Mouse (Mus musculus) embryonic stem cell, embryonic (primary cell): ENCODE results near the gene Ctnnd2.

Source experiments
- CTCF ChIA-PET, 4 experiments: fragments of 300-600 bp in 2 of 4; fragments of 350-600 bp in 2 of 4; sonication (Branson Sonifier 250); formaldehyde crosslinking; loops; one replicate each; lab custom pipeline; 2022; ENCODE audit warnings: inconsistent platforms in 2 of 4; lab: Charles Lee
- POLR2A ChIA-PET, 4 experiments: fragments of 300-600 bp in 2 of 4; fragments of 350-600 bp in 2 of 4; sonication (Branson Sonifier 250); formaldehyde crosslinking; loops; one replicate each; lab custom pipeline; 2022; ENCODE audit warnings: antibody characterized with exemption in 4 of 4, inconsistent platforms in 1 of 4; lab: Charles Lee

Gene Ctnnd2

DNA sequence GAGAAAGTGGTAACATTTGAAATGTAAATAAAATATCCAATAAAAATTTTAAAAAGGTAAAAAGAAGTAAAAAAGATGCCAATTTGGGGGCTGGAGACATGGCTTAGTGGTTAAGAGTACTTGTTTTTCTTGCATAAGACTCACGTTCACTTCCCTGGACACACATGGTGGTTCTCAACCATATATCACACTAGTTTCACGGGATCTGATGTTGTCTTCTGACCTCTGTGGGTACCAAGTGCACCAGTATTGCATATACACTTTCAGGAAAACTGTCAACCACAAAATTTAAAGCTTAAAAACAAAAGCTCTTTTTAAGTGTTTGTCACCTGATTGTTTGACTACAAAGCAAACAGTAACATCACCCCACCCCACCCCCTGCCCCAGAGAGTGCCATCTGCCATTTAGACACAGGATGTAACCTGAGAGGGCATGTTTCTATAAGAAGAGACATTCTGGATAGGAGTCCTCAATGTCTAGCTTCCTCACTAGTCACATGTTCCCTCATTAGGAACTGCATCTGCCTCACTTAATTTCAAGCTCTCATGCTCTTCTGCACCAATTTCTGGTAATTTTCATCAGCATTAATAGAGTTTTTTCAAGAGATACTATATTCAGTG is 290.5 kb downstream of the Ctnnd2 start:
- POLR2A ChIA-PET = interaction anchor here in 1 of 4 experiments (1.0 kb wide), 1 partner anchor 20 kb away, joined by 3 read pairs; no protein-coding TSS in a partner anchor

DNA sequence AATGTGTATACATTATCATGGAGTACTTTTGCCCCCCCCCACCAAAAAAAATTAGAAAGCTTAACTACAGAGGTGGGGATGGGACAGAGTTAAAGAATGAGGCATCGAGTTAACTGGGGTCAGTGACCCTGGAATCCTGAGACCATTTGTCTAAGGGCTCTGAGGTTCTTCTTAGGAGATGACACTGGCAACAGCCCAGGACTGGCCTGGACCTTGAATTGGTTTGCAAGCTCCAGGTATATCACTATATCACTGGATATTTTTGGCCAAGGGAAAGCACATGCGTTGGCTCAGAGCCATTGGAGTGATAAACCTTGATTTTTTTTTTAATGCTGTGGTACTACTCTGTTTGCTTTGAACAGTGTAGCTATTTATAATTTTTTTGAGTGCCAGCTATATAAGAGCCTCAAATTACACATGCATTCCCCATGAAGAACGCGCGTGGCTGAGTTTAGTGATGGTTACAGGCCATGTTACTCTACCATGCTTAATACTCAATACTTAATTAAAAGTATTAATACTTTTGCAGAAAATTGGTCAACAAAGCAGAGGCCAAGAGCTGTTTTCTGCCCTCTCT is 291.2 kb downstream of the Ctnnd2 start:
- ChIA-PET CTCF (no interaction called here), POLR2A (interaction anchor here in 1 of 4 experiments (1.0 kb wide), 1 partner anchor 19 kb away, joined by 3 read pairs; no protein-coding TSS in a partner anchor)

More for the DNA sequence above, 290.5 kb downstream of the Ctnnd2 start:
- CTCF ChIA-PET = no interaction called here

DNA sequence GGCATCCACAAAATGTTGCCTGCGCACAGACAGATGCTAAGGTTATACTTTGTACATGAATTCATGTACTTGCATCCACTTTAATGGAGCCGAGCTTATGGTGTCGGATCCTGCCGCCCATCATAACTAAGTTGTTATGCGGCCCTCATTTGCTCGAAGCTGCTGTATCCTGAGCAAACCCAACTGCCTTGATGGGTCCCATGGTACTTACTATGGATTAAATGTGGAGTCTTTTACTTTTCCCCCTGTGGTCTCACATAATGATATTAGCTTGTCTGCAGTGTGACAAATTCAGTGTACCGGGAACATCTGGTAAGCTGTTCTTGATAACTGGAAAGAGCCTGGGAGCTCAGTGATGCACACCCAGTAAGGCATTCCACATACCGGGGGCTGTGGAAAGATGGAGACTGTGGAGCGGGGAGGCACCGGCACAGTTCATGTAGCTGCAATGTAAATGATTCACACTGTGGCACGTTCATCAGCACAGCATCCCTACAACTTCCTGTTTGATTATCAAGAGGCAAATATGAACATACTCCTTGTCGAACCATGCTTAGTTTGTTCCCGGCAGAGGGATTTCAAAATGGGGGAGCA is 294.7 kb downstream of the Ctnnd2 start:
- CTCF ChIA-PET = no interaction called here
- POLR2A ChIA-PET = no interaction called here

- CTCF ChIA-PET = no interaction called here
- POLR2A ChIA-PET = no interaction called here
Measured at GRCm38 (mm10) chr15:30468773-30469172, 296.4 kb downstream of the Ctnnd2 start.

GRCm38 (mm10) chr15:30471280-30471966 is 299.0 kb downstream of the Ctnnd2 start:
- ChIA-PET POLR2A (no interaction called here), CTCF (no interaction called here)

DNA sequence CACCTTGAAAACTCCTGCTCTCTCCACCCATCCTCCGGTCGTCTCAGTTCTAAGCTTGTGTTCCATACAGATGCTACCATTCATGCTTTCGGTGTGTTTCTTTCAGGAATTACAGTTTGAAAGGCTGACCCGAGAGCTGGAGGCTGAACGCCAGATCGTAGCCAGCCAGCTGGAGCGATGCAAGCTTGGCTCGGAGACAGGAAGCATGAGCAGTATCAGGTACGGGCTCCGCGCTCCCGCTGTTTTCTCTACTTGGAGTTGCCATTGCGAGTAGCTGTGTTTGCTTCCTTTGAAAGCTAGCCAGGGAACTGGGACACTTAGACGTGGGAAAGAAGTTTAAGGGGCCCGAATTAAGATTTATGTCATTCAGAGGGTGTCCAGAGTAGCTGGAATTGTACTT is 308.3 kb downstream of the Ctnnd2 start:
- POLR2A ChIA-PET = no interaction called here
- CTCF ChIA-PET = no interaction called here

DNA sequence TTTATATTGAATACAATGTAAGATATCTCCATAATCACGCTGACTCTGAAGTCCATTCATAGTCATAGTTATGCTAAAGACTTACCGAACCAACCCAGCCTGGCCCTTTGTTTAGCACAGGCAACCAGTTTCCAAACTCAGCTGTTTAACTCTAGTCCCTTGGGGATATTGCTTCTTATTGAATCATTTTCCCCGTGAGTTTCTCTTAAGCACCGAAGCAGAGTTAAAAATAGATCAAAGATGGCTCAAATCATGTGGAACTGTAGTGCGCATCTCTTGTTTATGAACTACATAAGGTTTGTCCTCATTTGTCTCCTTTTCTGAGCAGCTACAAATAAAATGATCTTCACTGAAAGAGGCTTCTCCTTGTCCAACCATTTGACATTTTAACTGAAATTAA is 334.1 kb downstream of the Ctnnd2 start:
- ChIA-PET CTCF (no interaction called here), POLR2A (no interaction called here)

DNA sequence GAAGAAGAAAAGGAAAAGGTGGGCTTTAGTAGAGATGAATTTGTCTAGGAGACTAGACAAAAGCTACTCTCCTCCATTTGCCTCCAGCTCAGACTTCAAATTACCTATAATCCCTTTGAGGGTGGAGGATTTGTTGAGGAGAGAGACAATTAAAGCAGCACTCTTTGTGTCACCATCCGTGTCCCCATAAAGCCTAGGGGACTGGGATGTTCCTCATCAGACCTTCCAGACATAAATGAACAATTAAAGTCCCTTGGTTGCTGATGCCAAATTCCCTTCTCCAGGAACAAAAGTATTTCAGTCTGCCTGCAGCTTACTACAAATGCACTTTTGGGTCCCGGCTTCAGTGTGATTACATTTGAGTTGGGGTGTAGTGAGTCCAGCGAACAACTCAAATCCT is 340.1 kb downstream of the Ctnnd2 start:
- ChIA-PET POLR2A (no interaction called here), CTCF (interaction anchor here in 2 of 4 experiments (0.5 to 0.6 kb wide), 2 partner anchors 63 to 335 kb away, joined by 3 to 13 read pairs; no protein-coding TSS in a partner anchor)

DNA sequence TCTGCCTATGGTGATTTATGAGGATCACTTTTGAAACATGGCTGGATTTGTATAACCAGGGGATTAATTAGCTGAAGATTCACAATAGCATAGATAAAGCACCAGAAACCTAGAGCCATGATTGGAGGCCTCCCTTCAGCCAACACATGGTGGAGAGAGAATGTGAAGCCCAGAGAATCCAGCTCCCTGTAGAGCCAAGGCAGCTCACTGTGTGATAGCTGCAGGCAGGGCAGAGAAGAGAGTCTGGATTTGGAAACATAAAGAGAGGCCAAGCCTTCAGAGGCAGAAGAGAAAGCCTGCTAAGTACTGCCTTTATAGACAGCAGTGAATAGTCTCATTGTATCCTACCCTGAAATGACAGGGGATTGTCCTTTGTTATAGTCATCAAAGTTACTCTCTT is 340.7 kb downstream of the Ctnnd2 start:
- CTCF ChIA-PET = interaction anchor here in 1 of 4 experiments (0.5 kb wide), 1 partner anchor 64 kb away, joined by 13 read pairs; no protein-coding TSS in a partner anchor
- POLR2A ChIA-PET = interaction anchor here in 1 of 4 experiments (0.7 kb wide), 2 partner anchors 10 to 417 kb away, joined by 4 to 7 read pairs; no protein-coding TSS in a partner anchor

GRCm38 (mm10) chr15:30515425-30515824 is 343.0 kb downstream of the Ctnnd2 start:
- CTCF ChIA-PET = no interaction called here
- POLR2A ChIA-PET = no interaction called here

DNA sequence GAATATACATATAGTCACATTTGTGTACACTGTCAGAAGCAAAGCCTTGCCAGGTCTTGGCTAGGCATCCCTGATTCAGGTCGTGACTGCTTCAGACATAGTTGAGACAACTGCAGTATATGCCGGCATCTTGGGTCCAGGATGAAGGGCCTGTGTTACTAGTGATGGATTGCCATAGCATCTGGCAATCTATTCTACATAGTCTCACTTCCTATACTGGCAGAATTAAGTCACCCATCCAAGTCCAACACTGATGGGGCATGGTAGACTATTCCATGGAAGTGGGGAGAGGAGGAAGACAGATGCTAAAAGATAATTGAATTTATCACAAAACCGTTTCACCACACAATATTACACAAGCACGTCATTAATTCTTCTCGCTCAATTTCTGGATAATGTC is 369.1 kb downstream of the Ctnnd2 start:
- ChIA-PET POLR2A (no interaction called here), CTCF (no interaction called here)

GRCm38 (mm10) chr15:30548263-30548662 is 375.9 kb downstream of the Ctnnd2 start:
- ChIA-PET POLR2A (no interaction called here), CTCF (no interaction called here)

DNA sequence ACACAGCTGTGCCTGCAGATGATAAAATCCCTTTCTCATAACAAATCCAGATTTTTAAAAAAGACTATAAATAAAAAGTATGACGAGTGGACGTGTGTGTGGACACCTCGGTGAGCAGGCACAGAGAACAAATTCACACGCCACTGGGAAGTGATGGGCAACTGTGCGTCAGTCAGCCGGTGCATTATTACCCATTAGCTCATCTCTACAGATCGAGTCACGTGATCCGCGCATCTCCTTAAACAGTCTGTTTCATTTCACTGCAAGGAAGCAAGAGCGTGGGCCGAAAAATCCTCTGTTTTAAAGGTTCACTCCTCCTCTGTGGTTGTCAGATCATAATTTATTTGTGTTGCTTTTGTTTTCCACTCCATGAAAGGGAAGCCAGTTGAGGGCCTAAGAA is 378.6 kb downstream of the Ctnnd2 start:
- POLR2A ChIA-PET = interaction anchor here in 1 of 4 experiments (0.8 kb wide), 1 partner anchor 9 kb away, joined by 3 read pairs; no protein-coding TSS in a partner anchor
- CTCF ChIA-PET = no interaction called here

DNA sequence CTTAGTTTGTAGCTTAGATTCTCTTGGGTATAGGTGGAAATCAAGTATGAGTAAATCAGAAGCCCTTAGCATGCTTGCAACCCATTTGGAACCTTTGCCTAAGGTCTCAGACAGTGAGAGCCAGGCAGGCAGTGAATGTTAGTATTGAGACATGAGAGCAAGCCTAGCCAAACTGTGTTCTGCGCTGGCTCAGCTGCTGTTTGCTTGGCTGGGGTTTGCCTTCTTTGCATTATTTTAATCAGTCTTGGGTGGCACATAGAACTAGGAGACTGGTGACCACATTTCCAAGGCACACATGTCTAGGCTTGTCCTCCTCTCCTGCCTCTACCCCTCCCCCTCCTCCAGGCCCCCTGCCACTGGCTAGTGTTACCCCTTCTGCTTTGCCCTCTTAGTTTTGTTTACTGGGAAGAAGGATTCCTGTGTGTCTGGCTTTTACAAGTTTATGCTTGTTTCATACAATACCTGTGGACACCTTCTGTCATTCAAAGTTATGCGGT is 381.6 kb downstream of the Ctnnd2 start:
- ChIA-PET CTCF (no interaction called here), POLR2A (no interaction called here)

DNA sequence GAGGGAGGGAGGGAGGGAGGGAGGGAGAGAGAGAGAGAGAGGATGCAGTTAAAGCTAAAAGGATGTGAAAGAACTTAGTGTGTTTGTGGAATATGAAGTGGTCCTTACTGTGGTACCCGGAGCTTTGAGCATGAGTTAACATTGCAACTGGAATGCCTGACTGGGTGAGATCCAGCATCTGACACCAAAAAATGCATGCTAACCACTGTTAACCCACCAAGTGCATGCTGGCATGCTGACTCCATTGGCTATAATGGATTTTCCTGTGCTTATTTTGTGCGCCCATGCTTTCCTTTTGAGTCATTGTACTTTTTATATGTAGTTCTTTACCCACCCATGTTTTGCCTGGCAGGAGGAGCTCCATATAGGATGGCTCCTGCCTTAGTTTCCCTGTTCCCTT is 383.4 kb downstream of the Ctnnd2 start:
- POLR2A ChIA-PET = no interaction called here

GRCm38 (mm10) chr15:30562375-30562774 is 390.0 kb downstream of the Ctnnd2 start:
- ChIA-PET POLR2A (no interaction called here), CTCF (interaction anchor here in 1 of 4 experiments (0.5 kb wide), 1 partner anchor 219 kb away, joined by 3 read pairs; no protein-coding TSS in a partner anchor)

More for the DNA sequence above, 383.4 kb downstream of the Ctnnd2 start:
- CTCF ChIA-PET = interaction anchor here in 1 of 4 experiments (0.7 kb wide), 1 partner anchor 704 kb away, joined by 3 read pairs; no protein-coding TSS in a partner anchor

GRCm38 (mm10) chr15:30564594-30564993 is 392.2 kb downstream of the Ctnnd2 start:
- CTCF ChIA-PET = no interaction called here
- POLR2A ChIA-PET = no interaction called here

DNA sequence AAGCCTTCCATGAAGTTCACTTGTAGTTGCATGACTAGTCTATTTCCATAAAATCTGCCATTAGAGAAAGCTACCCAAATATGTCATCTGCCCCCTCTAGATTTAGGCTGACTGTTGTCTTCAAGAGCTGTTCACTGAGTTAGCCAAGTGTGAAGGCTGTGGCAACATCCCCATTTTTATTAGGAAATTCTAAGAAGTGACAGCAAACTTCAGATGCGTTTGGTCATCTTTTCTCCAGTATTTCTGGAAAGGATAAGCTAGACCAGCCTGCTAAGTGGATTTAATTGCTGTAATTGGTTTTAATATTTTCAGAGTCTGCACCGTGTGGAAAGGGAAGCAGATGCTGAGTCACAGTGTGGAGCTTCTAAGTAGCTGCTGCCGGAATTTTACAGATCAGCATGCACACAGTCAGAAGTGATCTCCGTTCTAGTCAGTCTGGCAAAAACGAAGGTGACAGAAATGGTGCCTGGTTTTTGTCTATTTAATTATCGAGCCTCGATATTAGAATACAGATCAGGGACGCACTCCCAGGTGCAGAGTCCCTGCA is 397.9 kb downstream of the Ctnnd2 start:
- ChIA-PET CTCF (no interaction called here), POLR2A (no interaction called here)

- POLR2A ChIA-PET = no interaction called here
- CTCF ChIA-PET = no interaction called here
Measured at GRCm38 (mm10) chr15:30587446-30587845, 415.1 kb downstream of the Ctnnd2 start.
